Mouse (Mus musculus) cortical plate, adult 2 months (tissue): Measurements from ENCODE around the gene Fgfr2.

Experiments
- CTCF ChIP-seq: fragments of 200-500 bp; IDR thresholded peaks from 2 replicates; pipeline ENCODE4 v1.5.1; 2011; ENCODE audit warnings: mild to moderate bottlenecking, control low read depth, low read length; ENCODE audit not compliant: insufficient read depth; ENCODE audit errors: extremely low read depth
- POLR2A ChIP-seq: fragments of 200-500 bp; IDR thresholded peaks from 2 replicates; pipeline ENCODE4 v1.6.1; 2011; ENCODE audit warnings: mild to moderate bottlenecking, low read length, control low read depth; ENCODE audit not compliant: insufficient read depth; ENCODE audit errors: extremely low read depth

- TF ChIP-seq CTCF (peak; percentile 91), POLR2A (no peak)
Measured at GRCm38 (mm10) chr7:133032589-133033203, 90.5 kb downstream of the Fgfr2 start.
